Mouse (Mus musculus) megakaryocyte, embryonic 14.5 days (primary cell): ENCODE measurements around the gene Dlg1.

Experiments
- FLI1 ChIP-seq: IDR thresholded peaks from 2 replicates; pipeline ENCODE4 v1.6.1; 2012; ENCODE audit warnings: low read length, inconsistent platforms, mixed read lengths
- GATA1 ChIP-seq: IDR thresholded peaks from 3 replicates; pipeline ENCODE4 v1.6.1; 2012; ENCODE audit warnings: mixed read lengths, low read length, inconsistent platforms, borderline replicate concordance

- no peak for TF ChIP-seq GATA1
- no peak for TF ChIP-seq FLI1
These were observed 44.6 kb upstream of the Dlg1 start for GRCm38 (mm10) chr16:31618671-31619070.
